Mouse (Mus musculus): ENCODE data around the gene Epha1.

Gene Epha1

DNA sequence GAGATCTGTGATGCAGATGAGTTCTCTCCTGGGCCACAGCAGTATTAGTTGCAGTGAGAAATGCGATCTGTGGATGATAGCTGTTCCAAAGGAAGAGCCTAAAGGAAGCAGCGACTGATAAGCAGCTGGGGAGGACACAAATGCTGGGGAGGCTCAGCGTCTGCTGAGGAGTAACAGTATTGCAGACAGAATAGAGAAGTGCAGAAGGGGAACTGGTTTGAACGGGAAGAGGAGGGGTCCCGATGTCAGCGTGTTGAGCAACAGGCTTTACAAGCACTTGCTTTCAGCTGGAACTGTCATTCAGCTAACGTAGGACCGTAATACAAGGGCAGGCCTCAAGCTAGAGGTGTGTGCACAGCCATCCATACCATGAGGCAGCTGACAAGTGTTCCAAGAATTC, 19.9 kb downstream of the Epha1 start:
- no peak for DNase-seq

GRCm38 (mm10) chr6:42352486-42352846, 20.6 kb downstream of the Epha1 start:
- no peak for DNase-seq

GRCm38 (mm10) chr6:42351776-42352485, 21.1 kb downstream of the Epha1 start:
- DNase-seq: no peak

DNA sequence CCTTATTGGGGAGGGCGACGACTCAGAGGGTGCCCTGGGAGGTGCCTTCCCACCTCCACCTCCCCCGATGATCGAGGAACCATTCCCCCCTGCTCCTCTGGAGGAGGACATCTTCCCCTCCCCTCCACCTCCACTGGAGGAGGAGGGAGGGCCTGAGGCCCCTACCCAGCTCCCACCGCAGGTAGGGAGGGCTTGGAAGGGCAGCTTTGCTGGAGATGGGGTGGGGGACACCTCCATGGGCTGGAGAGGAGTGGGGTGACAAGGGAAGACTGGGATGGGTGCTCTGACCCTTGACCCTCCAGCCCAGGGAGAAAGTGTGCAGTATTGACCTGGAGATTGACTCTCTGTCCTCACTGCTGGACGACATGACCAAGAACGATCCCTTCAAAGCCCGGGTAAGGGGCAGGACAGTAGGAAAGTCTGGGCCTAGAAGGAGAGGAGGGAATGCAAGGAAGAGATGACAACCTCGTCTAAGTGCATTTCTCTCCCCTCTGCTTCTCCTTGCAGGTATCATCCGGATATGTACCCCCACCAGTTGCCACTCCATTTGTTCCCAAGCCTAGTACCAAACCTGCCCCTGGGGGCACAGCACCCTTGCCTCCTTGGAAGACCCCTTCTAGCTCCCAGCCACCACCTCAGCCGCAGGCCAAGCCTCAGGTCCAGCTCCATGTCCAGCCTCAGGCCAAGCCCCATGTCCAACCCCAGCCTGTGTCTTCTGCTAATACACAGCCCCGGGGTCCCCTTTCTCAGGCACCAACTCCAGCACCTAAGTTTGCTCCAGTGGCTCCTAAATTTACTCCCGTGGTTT, 21.9 kb downstream of the Epha1 start:
- DNase-seq: no peak

DNA sequence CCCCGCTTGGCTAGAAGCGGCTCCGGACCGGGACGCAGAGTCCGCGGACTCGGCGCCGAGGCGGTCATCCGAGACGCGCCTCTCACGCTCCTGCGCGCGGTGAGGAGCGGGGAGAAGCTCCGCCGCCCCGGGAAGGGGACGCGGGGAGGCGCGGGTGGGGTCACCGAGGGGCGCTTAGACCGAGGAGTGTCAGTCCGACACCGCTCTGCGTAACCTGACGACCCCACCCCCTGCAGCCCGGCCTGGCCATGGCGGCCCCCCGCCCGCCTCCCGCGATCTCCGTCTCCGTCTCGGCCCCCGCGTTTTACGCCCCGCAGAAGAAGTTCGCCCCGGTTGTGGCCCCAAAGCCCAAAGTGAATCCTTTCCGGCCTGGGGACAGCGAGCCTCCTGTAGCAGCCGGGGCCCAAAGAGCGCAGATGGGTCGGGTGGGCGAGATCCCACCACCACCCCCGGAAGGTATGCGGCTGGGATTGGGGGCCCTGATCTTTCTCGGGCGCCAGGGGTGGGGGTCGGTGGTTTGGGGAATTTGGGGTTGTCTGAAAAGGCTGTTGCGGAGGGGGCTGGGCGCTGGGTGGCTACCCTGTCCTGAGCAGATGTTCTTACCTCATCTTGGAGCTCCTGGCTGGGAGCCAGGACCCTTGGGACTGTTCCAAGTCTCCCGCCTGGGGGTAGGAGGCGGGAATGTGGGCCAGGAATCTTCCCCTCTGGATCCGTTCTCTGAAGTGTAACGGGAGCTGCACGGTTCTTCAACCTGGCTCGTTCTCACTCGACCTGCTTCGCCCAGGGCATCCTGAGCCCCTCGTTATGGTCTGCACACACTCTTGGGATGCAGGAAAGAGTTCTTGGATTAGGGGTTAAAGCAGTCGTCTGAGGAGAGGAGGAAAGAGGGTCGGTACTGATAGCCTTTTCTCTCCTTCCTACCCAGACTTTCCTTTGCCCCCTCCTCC, 22.8 kb downstream of the Epha1 start:
- peak; percentile 91 to 94 for DNase-seq

DNA sequence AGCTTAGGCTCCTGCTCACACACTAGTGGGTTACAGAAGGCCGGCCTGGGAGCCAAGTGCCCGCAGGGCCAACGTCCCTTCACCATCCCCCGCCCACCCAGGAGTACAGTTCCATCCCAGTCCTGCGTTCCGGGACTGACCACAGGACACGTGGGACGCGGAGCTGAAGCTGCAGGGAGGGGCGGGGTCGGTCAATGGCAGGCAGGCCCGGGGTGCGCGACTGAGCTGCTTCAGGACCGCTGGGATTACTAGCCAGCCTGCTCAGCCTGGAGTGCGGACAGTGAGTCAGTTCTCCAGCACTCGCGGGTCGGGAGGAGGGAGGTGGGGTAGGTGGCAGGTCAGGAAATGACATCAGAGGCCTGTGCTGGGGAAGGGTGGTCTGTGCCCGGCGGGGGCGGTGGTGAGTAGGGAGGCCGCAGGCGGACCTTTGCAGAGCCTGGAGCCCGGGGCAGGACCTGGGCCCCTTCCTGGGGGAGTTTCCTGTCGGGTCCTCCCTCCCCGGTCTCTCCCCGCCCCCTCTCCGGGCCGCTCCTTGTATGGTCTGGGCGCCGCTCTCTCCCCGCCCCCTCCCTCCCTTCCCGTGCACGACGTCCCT, 23.5 kb downstream of the Epha1 start, which contains the start of gene Zyx:
Gene Zyx, plus strand, starts transcription at position 205 of the 595 bp plus-strand sequence.
- DNase-seq: peak; percentile 94 to 97

- DNase-seq: peak; percentile 77 to 83
Measured at GRCm38 (mm10) chr6:42349006-42349425, 24.1 kb downstream of the Epha1 start.

- DNase-seq: no peak
Measured at GRCm38 (mm10) chr6:42348281-42349005, 24.6 kb downstream of the Epha1 start.

DNA sequence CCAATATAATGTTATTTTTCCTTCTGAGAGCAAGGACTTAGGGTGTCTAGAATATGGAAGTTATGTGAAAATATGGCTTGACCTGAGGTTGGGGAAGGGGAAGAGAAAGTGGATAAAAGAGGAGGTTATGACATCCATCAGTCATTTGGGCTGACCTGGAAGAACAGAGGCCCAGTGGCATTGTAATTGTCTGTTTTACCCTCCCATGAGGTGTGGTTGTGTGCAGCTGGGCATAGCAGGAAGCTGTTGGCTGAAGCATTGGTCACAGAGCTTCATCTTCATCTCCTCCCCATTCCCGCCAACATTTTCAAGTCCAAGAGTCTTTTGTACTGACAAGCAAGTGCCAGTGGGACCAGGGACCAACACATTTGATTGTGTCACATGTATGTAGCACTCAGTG, 28.8 kb downstream of the Epha1 start:
- DNase-seq: no peak

GRCm38 (mm10) chr6:42343361-42344120, 29.5 kb downstream of the Epha1 start:
- no peak for DNase-seq

DNA sequence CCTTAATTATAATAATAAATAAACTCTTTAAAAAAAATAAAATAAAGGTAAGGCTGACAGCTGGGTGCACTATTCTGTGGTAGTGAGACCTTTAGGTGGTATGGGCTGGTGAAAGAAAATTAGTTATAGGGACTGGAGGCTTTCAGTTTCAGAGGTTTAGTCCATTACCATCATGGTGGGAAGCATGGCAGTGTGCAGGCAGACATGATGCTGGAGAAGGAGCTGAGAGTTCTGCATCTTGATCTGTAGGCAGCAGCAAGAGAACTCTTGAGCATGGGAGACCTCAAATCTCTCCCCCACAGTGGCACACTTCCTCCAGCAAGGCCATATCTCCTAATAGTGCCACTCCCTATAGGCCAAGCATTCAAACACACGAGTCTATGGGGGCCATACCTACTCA, 30.9 kb downstream of the Epha1 start:
- no peak for DNase-seq

GRCm38 (mm10) chr6:42339981-42340380, 33.1 kb downstream of the Epha1 start:
- DNase-seq: no peak

DNA sequence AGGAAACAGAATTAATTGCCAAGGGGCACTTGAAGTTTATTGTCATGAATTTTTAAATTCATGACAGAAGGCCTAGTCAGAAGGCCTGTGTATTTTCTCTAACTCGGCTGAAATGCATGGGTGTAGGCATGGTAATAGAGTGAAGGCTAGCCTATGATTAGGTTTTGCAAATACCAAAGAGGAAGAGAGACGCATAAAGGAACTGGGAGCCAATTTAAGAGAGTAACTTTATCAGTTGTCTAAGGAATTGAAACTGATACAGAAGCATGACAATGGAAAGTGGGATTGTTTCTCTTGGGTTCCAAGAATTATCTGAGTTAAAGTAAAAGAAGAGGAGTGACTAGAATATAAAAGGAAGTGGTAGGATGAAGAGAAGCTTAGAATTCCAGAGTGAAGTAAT, 33.9 kb downstream of the Epha1 start:
- DNase-seq: no peak

DNA sequence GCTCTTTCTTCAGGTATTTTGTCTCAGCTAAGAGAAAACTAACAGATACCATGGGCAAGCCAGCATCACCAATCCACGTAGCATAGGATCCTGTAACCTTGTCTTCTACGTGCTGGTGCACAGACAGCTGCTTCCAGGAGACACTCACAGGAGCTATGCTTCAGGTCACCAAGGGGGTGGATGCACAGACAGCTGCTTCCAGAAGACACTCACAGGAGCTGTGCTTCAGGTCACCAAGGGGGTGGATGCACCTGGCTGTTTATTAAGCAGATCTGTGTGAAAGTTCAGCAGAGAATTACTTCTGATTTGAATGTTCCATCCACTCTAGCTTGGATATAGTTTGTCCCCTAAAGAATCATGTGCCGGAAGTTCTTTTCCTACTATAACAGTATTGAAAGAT, 42.1 kb downstream of the Epha1 start:
- DNase-seq: no peak

GRCm38 (mm10) chr6:42330216-42330615, 42.9 kb downstream of the Epha1 start:
- no peak for DNase-seq

GRCm38 (mm10) chr6:42328757-42329156, 44.3 kb downstream of the Epha1 start:
- DNase-seq: no peak

DNA sequence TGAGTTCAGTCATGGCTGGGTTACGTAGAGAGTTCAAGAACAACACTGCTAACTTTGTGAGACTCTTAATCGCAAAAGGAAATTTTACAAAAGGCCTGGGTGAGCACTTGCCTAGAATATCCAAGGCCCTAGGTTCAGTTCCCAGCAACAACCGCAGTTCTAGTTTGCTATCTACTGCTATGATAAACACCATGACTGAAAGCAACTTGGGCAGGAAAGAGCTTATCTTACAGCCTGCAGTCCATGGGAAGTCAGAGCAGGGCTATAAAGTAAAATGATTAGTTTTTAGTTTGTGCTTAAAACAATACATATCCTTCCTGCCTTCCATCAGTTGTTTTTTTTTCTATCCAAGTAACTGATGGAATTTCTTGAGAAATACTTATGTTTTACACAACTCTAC, 46.6 kb downstream of the Epha1 start:
- DNase-seq: no peak

DNA sequence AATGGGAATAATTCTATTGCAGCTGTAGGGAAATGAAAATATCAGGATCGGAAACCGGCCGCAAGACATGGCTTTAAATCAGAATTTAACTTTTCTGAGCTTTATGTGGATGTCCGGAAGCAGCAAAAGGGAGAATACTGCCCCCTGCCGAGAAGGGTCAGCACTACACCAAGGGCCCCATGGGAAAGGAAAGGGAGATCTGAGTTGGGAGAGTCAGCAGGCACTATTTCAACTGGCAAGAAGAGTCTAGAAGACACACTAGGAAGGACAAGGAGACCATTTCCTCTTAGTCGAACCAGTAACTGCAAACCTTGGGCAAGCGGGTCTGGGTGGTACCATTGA, 47.8 kb downstream of the Epha1 start:
- DNase-seq: peak; percentile 86

DNA sequence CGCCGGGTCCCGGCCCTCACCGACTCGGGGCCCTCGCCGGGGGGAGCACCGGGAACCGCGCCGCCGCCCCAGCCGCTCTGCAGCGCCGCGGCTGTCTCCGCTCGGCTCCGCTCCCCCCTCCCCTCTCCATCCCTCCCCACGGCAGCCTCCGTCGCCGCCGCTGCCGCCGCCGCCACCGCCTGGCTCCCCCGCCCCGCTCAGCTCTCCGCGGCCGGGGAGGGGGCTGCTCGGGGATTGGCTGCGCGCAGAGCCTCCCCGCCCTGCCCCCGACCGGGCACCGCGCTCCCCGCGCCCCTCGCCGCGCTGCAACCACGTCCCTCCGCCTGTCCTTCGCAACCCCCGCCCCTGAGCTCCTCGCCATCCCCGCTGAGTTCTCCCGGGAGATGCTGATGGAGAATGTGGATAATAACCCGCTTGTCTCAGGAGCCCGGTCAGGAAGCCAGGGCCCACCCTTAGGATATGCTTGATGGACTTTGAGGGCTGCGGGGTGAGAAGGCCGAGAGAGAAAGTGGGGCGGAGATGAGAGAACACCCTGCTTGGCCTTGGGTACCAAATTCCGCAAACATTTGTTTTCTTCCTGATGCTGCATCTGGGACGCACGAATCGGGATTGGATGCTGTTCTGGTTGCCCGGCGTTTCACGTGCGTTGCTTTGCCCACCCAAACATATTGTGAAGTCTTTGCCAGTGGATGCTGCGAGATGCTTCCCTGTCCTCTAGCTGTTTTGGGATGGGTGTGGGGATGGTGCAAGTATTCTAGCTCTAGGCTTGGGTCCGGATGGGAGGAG, 48.4 kb downstream of the Epha1 start, which contains the start of gene Fam131b:
Gene Fam131b, minus strand, starts transcription at position 162 of the 786 bp plus-strand sequence.
- peak; percentile 27 to 43 for DNase-seq

GRCm38 (mm10) chr6:42324067-42324481, 49.0 kb downstream of the Epha1 start:
- DNase-seq: peak; percentile 28 to 35

Measured in kidney, postnatal 4 days (tissue).